Mouse (Mus musculus): ENCODE results near the gene Spocd1. TPM values are rescaled to one million over a fixed set of nuclear protein-coding genes. Genes with fewer than 3 reads are reported as not detected.

Spocd1 gene
- polyA plus RNA-seq, 1 experiment from 2014 or later: not detected

Other genes starting within 250 kb of the Spocd1 start
- gene Tmem39b, start 232.4 kb upstream of the Spocd1 start, polyA plus RNA-seq (2015; fragmentation: Nextera tagmentation; extraction: Ambion mirVana): 4.0 and 4.4 TPM in 2 replicates
- 37.6 and 41.5 TPM in 2 replicates for gene Khdrbs1, start 186.9 kb upstream of the Spocd1 start, polyA plus RNA-seq (2015; fragmentation: Nextera tagmentation; extraction: Ambion mirVana)
- 236 and 269 TPM in 2 replicates for gene Ptp4a2, start 118.0 kb upstream of the Spocd1 start, polyA plus RNA-seq (2015; fragmentation: Nextera tagmentation; extraction: Ambion mirVana)
- gene Adgrb2, start 55.6 kb downstream of the Spocd1 start, polyA plus RNA-seq (2015; fragmentation: Nextera tagmentation; extraction: Ambion mirVana): 0.03 and 0.27 TPM in 2 replicates
- gene Col16a1, start 118.6 kb downstream of the Spocd1 start, polyA plus RNA-seq (2015; fragmentation: Nextera tagmentation; extraction: Ambion mirVana): 3.1 and 3.3 TPM in 2 replicates
- gene Pef1, start 173.3 kb downstream of the Spocd1 start, polyA plus RNA-seq (2015; fragmentation: Nextera tagmentation; extraction: Ambion mirVana): 41.0 and 41.3 TPM in 2 replicates
- 0.05 TPM in 1 of 2 replicates, not detected in the other for gene Hcrtr1, start 210.1 kb downstream of the Spocd1 start, polyA plus RNA-seq (2015; fragmentation: Nextera tagmentation; extraction: Ambion mirVana)
- gene Tinagl1, start 245.9 kb downstream of the Spocd1 start, polyA plus RNA-seq (2015; fragmentation: Nextera tagmentation; extraction: Ambion mirVana): 32.9 and 34.6 TPM in 2 replicates